Mouse (Mus musculus) erythroblast, adult 5-6 weeks (primary cell): ENCODE results near the gene Tmem251. TPM values are rescaled to one million over a fixed set of nuclear protein-coding genes. Genes with fewer than 3 reads are reported as not detected.

Experiments
- ATAC-seq: replicated peaks from 2 replicates; pipeline ENCODE4 v1.8.0; 2016; ENCODE audit warnings: moderate number of reproducible peaks, mild to moderate bottlenecking, moderate TSS enrichment, inconsistent platforms; ENCODE audit not compliant: poor library complexity, low FRiP score, severe bottlenecking
- total RNA-seq, 2 experiments: library from RNA; stranded (forward) in 1 of 2; stranded (reverse) in 1 of 2; fragments of 150-400 nt in 1 of 2; fragments of 200-764, 138-1000 nt in 1 of 2; gene quantifications; 2 replicates each; pipeline versions ENCODE4 v1.2.3 to v1.2.4; 2015 to 2017; ENCODE audit warnings: low replicate concordance in 2 of 2

The Tmem251 gene
- total RNA-seq (2015; ENCODE audit: low replicate concordance) = 4.4 and 4.6 TPM in 2 replicates
- total RNA-seq (2017; ENCODE audit: low replicate concordance) = 5.5 and 10.3 TPM in 2 replicates

GRCm38 (mm10) chr12:102743589-102744574 lies at the start of gene Tmem251, which contains the start of gene Moap1:
TSS of gene Tmem251 (plus strand) at chr12:102743762.
TSS of gene Moap1 (minus strand) at chr12:102743661.
- ATAC-seq = peak; percentile 96

GRCm38 (mm10) chr12:102695369-102696239 lies 48.0 kb upstream of the Tmem251 start:
- no peak for ATAC-seq

DNA sequence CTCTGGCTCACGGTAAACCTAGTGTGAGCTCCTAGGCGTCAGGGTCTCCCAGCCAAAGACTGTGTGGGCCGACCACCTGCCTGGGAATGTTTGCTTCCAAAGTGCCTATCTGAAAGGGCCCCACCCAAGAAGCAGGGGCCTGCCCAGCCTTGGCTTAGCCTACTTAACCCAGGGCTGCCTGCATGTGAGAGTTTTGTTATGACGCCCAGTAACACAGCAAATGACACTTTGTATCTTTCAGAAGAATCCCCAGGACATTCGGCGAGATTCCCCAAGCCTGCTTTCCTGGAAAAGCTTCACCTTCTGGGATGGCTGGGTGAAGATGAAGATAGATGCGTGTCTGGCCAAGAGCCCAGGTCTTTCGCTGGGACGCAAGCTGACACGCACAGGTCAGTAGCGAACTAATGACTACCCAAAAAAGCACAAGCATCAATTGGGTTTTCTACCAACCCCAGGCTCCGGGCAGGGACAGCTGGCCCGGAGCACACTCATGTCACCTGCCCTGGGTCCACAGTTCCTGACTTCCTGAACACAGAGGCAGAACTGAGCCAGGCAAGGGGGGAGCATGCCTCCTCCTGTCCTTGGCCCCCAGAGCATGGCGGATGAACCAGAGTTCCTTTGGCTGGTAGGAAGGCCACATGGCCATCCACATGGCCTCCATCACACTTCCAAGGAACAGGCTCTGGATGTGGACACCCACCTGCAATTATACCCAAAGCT lies 46.8 kb upstream of the Tmem251 start:
- ATAC-seq = no peak

DNA sequence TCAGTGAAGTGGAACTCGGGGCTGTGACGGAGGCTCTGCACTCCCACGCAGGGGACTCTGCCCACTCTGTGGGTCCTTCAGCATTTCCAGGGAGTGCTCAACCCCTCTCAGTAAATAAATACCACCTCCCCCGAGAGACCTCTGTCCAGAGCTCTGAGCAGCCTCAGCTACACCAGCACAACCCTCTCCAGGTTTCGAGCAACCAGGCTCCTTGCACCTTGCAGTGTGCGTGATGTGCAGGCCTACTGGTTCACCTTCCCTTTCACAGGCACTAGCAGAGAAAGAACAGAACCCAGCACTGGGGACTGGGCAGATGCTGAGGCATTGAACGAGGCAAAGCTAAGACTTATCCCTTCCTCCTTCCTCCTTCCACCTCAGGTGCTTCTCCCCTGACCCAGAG lies 46.2 kb upstream of the Tmem251 start:
- ATAC-seq = no peak

- no peak for ATAC-seq
Observed at GRCm38 (mm10) chr12:102698089-102698684, 45.4 kb upstream of the Tmem251 start.

DNA sequence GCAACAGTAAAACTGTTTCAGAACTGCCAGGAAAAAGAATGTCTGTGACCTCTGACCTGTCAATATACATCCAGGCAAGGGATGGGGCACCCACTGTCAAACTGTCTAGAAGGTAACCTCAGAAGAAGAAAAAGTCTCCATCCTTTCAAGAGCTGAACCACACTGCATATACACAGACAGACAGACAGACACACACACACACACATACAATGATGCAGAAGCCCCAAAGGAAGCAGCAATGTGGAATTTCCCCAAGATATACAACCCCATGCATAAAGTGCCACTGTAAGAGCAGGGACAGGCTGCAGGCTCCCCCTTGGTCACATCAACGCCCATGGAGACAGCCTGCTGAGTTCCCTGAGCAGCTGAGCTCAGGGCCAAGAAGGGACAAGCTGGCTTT lies 44.4 kb upstream of the Tmem251 start:
- no peak for ATAC-seq

- no peak for ATAC-seq
Observed at GRCm38 (mm10) chr12:102700453-102700852, 43.1 kb upstream of the Tmem251 start.

DNA sequence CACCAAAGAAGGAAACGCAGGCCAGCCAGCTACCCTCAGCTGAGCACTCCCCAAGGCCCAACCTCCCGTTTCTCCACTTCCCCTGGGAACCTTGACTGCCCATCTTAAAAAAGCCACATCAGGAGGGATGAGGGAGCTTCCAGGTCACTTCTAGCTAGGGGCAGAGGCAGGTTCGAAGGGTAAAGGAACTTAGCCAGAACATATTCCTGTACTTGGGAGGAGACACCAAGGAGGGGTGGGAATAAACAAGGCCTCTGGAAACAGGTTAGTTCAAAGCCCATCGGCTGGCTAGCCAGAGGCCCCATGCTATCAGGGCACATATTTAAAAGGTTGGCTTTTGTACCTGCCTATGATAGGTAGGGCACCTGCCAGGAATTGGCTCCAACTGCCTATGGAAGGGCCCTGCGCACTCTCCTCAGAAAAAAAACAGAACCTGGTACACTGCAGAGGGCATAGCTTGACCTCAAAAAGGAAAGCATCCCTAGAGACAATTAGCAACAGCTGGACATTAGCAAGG lies 41.8 kb upstream of the Tmem251 start:
- no peak for ATAC-seq

DNA sequence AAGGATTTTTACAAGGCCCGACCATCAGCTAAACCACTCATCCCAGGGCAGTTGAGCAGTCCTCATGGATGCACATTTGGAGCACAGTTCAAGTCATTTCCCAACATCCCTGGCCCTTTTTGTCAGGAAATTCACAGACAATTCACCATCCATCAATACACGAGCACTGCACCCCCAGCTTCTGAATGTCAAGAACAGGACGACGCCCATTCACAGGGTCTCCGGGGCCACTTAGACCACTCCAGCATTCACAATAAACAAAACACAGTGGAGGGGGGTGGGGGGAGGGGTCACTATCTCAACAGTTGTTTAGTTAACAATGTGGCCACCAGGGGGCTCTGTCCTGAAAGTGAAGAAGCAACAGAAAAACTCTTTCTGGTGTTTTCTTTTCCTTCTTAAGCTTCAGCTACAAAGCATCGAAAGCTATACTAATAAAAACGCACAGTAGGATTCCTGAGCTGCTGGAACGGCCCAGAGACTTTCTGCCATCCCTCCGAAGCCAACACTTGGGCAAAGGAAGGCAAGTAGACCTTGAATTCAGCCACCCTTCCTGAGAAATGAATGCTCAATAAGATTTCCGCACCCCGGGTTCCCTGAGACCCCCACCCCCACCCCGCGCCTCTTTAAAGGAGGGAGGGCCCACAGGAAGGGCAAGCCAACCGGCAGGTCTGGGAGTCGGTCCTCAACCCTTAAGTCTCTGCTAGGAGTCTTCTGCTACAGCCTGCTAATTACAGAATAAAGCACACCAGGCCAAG lies 41.0 kb upstream of the Tmem251 start:
- no peak for ATAC-seq

- ATAC-seq = no peak
Observed at GRCm38 (mm10) chr12:102703111-102703412, 40.5 kb upstream of the Tmem251 start.

- no peak for ATAC-seq
Observed at GRCm38 (mm10) chr12:102703441-102703840, 40.1 kb upstream of the Tmem251 start.

DNA sequence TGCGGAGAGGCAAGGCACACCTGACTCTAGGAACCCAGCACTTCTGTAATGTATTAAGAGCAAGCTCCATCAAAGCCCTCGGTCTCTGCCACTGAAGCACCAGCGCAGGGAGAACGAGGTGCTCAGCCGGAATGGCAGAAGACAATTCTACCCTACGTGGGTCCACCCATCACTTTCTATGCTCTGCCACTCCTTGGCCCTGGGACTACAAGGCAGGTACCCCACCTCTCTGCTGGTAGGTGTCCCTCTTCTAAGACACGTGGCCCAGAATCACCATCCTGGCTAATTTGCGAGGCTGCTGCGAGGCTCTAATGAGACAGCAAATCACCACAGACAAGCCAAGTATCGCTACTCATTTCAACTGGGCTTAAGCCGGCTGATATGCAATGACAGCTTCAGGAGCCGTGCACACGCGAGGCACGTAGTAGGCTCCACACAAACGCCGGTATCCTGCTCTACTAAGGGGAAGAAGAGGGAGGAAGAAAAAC lies 39.6 kb upstream of the Tmem251 start:
- no peak; the same call in 1 of the 2 replicates for ATAC-seq

GRCm38 (mm10) chr12:102704457-102705198 lies 38.9 kb upstream of the Tmem251 start, which contains the start of gene Itpk1:
TSS of gene Itpk1 (minus strand) at chr12:102704930.
- ATAC-seq = peak; percentile 63

DNA sequence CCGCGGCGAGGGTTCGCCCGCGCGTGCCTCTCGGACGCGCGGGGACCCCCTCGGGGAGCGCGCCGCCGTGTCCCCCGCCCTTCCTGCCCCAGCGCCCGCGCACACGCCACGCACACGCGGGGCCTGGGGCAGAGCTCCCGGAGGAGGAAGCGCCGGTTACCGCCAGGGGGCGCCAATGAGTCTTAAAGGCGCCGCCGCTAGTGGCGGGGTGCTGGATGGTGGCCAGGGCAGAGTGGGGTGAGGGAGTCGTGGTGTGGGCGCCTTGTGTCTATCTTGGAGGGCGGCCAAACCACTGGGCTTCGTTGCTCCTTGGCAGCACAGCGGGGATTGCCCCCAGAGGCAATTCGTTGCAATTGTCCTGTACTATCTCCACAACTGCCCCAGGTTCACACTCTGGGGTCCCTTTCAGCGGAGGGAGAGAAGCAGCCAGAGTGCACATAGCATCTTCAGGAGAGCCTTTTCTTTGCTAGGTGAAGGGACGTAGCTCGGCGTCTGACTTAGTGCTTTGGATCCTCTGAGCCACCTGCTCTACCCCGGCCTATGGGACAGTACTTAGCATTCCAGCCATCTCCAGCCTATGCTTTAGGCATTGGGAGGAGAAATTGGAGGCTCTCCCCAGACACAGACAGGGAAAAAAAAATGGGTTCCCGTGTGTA lies 38.2 kb upstream of the Tmem251 start:
- peak; percentile 61 for ATAC-seq

- no peak for ATAC-seq
Observed at GRCm38 (mm10) chr12:102705906-102706640, 37.5 kb upstream of the Tmem251 start.

DNA sequence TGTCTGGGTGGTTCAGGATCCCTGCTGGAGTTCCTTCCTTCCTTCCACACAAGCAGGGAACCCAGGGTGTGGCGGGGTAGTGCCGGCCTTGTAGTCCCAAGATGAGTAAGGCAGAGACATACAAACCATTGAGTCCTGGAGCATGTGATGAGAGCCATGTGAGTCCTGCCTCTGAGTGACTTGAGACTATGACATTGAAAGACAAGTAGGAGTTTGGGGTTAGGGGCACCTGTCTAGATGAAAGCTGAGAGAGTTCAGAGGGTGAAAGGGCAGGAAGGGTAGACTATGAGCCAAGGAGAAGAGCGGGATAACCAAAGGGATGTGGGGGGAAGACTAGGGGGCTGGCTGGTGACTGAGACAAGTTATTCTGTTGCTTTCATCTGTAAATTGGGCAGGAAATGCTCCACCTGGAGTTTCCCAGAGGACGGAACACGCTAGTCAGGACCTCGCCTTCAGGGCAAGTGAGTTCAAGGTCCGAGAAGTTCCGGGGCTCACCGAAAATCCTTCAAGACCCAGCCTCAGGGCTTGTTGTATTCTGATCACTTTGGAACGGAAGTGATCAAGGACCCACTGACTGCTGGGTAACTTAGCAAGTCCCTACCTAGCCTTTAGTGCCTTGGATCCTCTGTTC lies 36.6 kb upstream of the Tmem251 start:
- ATAC-seq = no peak
